Mouse (Mus musculus) ES-E14 (cell line): ENCODE measurements around the gene Zfp865. TPM values are rescaled to one million over a fixed set of nuclear protein-coding genes. Genes with fewer than 3 reads are reported as not detected.

Experiments used
- DNase-seq: peaks from one replicate; pipeline ENCODE4 v3.0.0-alpha.2; 2013; ENCODE audit warnings: low read depth, low spot score
- H3K27ac ChIP-seq: 2 replicates; pipeline ENCODE4 v1.5.1; 2012; ENCODE audit warnings: low read depth, mild to moderate bottlenecking, low read length, moderate library complexity, mixed read lengths; ENCODE audit not compliant: poor library complexity, insufficient read depth, severe bottlenecking
- H3K36me3 ChIP-seq: 2 replicates; pipeline ENCODE4 v1.6.1; 2012; ENCODE audit warnings: mild to moderate bottlenecking, low read length, moderate library complexity, mixed read lengths; ENCODE audit not compliant: control insufficient read depth, poor library complexity, insufficient read depth, severe bottlenecking
- H3K4me1 ChIP-seq, 2 experiments: fragments of 150-350 bp in 1 of 2; sonication (generic) in 1 of 2; 2 replicates each; pipeline ENCODE4 v1.6.1; 2012; ENCODE audit warnings: low read length in 2 of 2, mild to moderate bottlenecking in 1 of 2, mixed read lengths in 1 of 2; ENCODE audit not compliant: control insufficient read depth in 2 of 2, insufficient read depth in 2 of 2, poor library complexity in 1 of 2
- H3K4me3 ChIP-seq, 2 experiments: fragments of 150-350 bp in 1 of 2; sonication (generic) in 1 of 2; 2 replicates each; pipeline ENCODE4 v1.5.1; 2012; ENCODE audit warnings: low read length in 2 of 2, low read depth in 1 of 2, mild to moderate bottlenecking in 1 of 2, mixed read lengths in 1 of 2; ENCODE audit not compliant: insufficient read depth in 1 of 2, poor library complexity in 1 of 2, severe bottlenecking in 1 of 2
- H3K9ac ChIP-seq: 2 replicates; pipeline ENCODE4 v1.6.1; 2012; ENCODE audit warnings: low read depth, mild to moderate bottlenecking, low read length, mixed read lengths; ENCODE audit not compliant: poor library complexity, insufficient read depth, severe bottlenecking
- H3K9me3 ChIP-seq: fragments of 150-350 bp; sonication (generic); 2 replicates; pipeline ENCODE4 v1.6.1; 2012; ENCODE audit warnings: low read depth, mild to moderate bottlenecking, low read length; ENCODE audit not compliant: control insufficient read depth, insufficient read depth
- CHD2 ChIP-seq: IDR thresholded peaks from 2 replicates; pipeline ENCODE4 v1.6.1; 2014; ENCODE audit warnings: mild to moderate bottlenecking, low read depth, low read length, inconsistent platforms
- HCFC1 ChIP-seq: IDR thresholded peaks from 2 replicates; pipeline ENCODE4 v1.6.1; 2012; ENCODE audit warnings: low read length, inconsistent platforms, borderline replicate concordance; ENCODE audit not compliant: insufficient read depth
- MAFK ChIP-seq: IDR thresholded peaks from 2 replicates; pipeline ENCODE4 v1.6.1; 2014; ENCODE audit warnings: mild to moderate bottlenecking, low read depth, low read length, inconsistent platforms; ENCODE audit not compliant: insufficient read depth
- ZC3H11A ChIP-seq: IDR thresholded peaks from 2 replicates; pipeline ENCODE4 v1.6.1; 2012; ENCODE audit warnings: low read depth, mild to moderate bottlenecking, inconsistent platforms, low read length, borderline replicate concordance
- ZNF384 ChIP-seq: IDR thresholded peaks from 2 replicates; pipeline ENCODE4 v1.6.1; 2012; ENCODE audit warnings: low read depth, low read length, inconsistent platforms
- in situ Hi-C, 2 experiments: fragments of 600-800 bp; cut with MboI; formaldehyde crosslinking; loops; one replicate each; pipeline ENCODE4 v1.15.1; 2025; ENCODE audit warnings: low sequenced_read_pairs in 2 of 2, inconsistent platforms in 1 of 2; ENCODE audit not compliant: unreplicated experiment in 2 of 2
- total RNA-seq: library from RNA; depleted of rRNA; stranded (reverse); fragments of 300-350 nt; gene quantifications from 2 replicates; pipeline ENCODE4 v1.2.3, GENCODE M21; 2012

Gene Zfp865
- total RNA-seq, 1 experiment: 12.9 TPM

DNA sequence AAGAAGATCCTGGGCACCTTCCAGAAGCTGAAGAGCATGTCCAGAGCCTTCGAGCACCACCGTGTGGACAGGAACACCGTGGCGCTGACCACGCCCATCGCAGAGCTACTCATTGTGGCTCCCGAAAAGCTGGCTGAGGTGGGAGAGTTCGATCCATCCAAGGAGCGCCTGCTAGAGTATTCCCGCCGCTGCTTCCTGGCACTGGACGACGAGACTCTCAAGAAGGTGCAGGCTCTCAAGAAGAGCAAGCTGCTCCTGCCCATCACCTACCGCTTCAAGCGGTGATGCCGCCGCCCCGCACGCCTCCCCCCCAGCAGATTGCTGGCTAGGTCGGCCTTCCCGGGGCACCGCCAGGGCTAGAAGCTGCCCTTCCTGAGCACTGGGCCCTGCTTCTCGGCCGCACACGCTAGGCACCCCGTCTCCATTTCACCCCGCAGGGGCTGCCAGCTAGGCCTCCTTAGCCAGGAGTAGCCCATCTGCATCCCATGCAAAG, 40.1 kb downstream of the Zfp865 start:
- H3K4me1 ChIP-seq: peaks cover 0 to 11% of the 10 kb centered on the region in 2 experiments; a peak in 2 of 4 replicates
- peak overlapping the region; percentile 86 to 94 for H3K4me3 ChIP-seq

DNA sequence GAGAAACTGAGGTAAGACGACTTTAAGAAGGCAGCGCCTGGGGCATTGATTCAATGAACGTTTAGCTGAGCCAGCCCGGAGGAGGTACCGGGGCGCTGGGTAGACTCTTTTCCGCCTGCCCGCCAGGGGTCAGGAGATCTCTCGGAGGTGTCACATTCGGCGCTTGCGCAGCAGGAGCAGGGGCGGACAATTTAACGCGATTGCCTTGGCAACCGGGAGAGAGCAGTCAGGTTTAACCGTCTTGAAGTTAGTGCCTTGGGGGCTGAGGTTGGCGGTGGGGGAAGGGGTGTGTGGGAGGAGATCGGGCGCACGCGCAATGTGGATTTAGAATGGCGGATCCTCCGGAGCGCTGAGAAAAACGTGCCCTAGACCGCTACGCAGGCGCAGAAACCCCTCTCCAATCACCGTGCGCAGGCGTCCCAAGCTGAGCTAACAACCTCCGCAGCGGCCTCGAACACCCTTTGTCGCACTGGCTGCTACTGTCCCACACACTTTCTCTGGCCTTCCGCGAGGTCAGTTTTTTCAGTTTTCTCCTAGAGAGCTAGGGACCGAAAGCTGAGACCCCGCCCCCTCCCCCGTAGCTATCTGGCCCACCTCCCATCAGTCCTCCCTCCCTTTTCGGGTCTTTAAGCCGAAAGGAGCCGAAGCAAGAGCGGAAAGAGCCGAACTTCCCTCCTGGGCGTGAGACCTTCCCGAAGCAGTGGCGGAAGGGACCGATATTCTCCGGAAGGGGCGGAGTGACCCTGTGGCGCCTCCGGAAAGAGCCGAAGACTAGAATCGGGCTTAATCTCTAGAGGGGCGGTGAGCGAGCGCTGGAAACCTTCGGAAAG, 41.0 kb downstream of the Zfp865 start:
- Histone ChIP-seq H3K36me3 (peaks cover 7% of the 10 kb centered on the region; the same call in 1 of the 2 replicates), H3K27ac (peak overlapping the region; percentile 99), H3K4me1 (peaks cover 0 to 16% of the 10 kb centered on the region in 2 experiments; a peak in 3 of 4 replicates), H3K9me3 (no peaks in the 10 kb centered on the region), H3K4me3 (peak overlapping the region; percentile 86 to 94), H3K9ac (peak overlapping the region; percentile 99)
- TF ChIP-seq HCFC1 (peak; percentile 29; the same call in 1 of the 2 replicates), ZNF384 (no peak)
- in situ Hi-C loops: no loop called here
- peak; percentile 96 for DNase-seq

More for the DNA sequence above, 40.1 kb downstream of the Zfp865 start:
- H3K27ac ChIP-seq: peak overlapping the region; percentile 99
- H3K9me3 ChIP-seq: no peaks in the 10 kb centered on the region
- TF ChIP-seq CHD2 (no peak), MAFK (no peak), HCFC1 (no peak)
- peak overlapping the region; percentile 99 for H3K9ac ChIP-seq
- H3K36me3 ChIP-seq: peaks cover 3% of the 10 kb centered on the region; the same call in 1 of the 2 replicates
- no peak for DNase-seq
- in situ Hi-C loops: no loop called here

DNA sequence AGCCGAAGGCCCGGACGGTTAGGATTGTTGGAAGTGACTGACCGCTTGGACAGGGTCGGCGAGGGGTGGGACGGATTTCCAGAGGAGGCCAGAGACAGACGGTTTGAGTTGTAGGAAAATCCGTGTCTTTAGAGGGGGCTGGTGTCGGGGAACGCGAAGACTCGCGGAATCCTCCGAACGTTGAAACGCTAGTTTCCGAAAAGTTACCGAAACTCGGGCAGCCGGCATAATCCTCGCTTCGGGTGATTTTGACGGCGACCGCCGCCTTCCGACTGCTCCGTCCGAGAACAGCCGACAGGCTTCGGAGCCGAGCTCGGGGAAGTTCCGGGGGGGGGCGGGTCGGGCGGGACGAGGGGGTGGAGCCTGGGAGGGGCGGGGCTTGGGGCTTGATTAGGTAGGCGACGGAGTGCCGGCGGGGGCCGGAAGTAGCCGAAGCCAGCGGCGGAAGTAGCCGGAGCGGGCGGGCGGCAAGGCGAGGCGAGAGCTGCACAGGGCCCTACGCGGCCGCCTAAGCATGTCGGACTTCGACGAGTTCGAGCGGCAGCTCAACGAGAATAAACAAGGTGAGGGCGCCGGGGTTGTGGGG, 41.7 kb downstream of the Zfp865 start, which contains the start of gene U2af2:
TSS of gene U2af2 (plus strand) at position 370 of the 586 bp plus-strand sequence.
- Histone ChIP-seq H3K4me1 (peaks cover 0 to 16% of the 10 kb centered on the region in 2 experiments; a peak in 3 of 4 replicates), H3K4me3 (peak within 1 kb of the TSS; percentile 86 to 94), H3K27ac (peak within 1 kb of the TSS; percentile 99), H3K9ac (peak within 1 kb of the TSS; percentile 99), H3K36me3 (peaks cover 10% of the 10 kb centered on the region), H3K9me3 (no peaks in the 10 kb centered on the region)
- no peak for DNase-seq
- TF ChIP-seq HCFC1: peak; percentile 56; the same call in 1 of the 2 replicates
- no peak for TF ChIP-seq CHD2
- no peak for TF ChIP-seq ZC3H11A
- in situ Hi-C loops: no loop called here

DNA sequence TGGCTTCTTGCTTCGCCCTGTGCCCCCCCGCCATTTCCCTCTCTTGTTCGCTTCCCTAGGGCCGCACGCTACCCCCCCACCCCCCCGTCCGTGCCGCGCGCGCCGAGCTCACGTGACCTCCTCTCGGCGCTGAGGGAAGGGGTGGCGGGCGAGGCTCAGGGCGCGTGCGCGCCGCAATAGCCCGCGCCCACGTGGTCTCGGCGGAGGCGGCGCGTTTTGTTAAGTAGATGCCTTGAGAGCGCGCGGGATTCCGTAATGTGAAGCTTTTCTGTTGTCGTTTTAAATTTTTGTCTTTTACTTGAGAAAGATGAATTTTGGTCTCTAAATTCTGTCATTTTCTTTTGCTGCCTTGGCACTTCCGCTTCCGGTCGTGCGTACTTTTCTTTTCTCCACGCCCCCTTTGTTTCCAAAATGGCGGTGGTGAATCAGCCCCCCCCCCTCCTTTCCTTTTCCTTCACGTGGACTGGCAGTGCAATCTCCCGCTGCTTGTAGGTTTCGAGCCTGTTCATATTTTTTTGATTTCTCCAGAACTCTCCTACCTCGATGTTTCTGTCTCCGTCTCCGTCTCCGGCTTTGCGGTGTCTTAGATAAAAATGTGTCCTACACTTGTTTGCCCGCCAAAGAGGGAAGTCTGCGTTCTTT, 42.3 kb downstream of the Zfp865 start:
- peak overlapping the region; percentile 86 to 94 for H3K4me3 ChIP-seq
- in situ Hi-C loops: no loop called here
- H3K9me3 ChIP-seq: no peaks in the 10 kb centered on the region
- H3K36me3 ChIP-seq: peaks cover 17% of the 10 kb centered on the region
- peak overlapping the region; percentile 99 for H3K27ac ChIP-seq
- peak overlapping the region; percentile 99 for H3K9ac ChIP-seq
- peaks cover 0 to 16% of the 10 kb centered on the region in 2 experiments; a peak in 3 of 4 replicates for H3K4me1 ChIP-seq
- no peak for DNase-seq
- TF ChIP-seq MAFK: no peak
- TF ChIP-seq ZNF384: no peak
- no peak for TF ChIP-seq ZC3H11A
- TF ChIP-seq CHD2: no peak
- no peak; the same call in 1 of the 2 replicates for TF ChIP-seq HCFC1
